Mouse (Mus musculus) lung, postnatal 36 days (tissue): ENCODE data around the gene Nr4a1.

Experiments
- DNase-seq: peaks from one replicate; pipeline ENCODE4 v3.0.0; 2022; ENCODE audit warnings: mixed read lengths

Nr4a1 gene

DNA sequence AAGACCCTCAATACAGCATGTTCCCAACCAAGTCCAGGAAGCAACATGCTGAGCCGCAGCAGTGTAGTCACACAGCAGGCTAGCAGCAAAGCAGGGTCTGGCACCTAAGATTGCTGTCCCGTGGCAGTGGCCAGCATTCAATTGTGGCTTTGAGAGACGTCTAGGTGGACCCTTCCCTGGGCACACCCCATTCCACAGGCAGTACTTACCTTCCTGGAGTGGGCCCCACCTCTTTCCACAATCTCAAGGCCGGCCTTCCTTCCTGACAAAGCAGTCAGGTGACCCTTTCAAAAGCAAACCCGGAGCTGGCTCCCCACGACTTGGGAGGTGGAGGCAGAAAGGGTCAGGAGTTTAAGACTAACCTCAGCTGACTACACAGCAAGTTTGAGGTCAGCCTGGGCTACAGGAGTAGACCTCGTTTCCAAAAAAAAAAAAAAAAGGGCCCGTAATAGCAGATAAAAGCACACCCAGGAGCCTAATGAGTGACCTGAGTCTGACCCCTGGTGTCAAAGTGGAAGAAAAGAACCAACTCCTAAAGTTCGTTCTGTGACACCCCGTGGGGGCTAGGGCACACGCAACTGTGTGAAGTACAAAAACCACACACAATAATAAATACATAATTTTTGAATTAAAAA, 20.3 kb upstream of the Nr4a1 start:
- DNase-seq = peak; percentile 90

- no peak for DNase-seq
Observed at GRCm38 (mm10) chr15:101234611-101235341, 19.3 kb upstream of the Nr4a1 start.

- no peak for DNase-seq
Observed at GRCm38 (mm10) chr15:101235342-101235698, 18.7 kb upstream of the Nr4a1 start.

GRCm38 (mm10) chr15:101235728-101236327, 18.2 kb upstream of the Nr4a1 start:
- DNase-seq = no peak

- peak; percentile 90 for DNase-seq
Observed at GRCm38 (mm10) chr15:101236878-101237277, 17.2 kb upstream of the Nr4a1 start.

DNA sequence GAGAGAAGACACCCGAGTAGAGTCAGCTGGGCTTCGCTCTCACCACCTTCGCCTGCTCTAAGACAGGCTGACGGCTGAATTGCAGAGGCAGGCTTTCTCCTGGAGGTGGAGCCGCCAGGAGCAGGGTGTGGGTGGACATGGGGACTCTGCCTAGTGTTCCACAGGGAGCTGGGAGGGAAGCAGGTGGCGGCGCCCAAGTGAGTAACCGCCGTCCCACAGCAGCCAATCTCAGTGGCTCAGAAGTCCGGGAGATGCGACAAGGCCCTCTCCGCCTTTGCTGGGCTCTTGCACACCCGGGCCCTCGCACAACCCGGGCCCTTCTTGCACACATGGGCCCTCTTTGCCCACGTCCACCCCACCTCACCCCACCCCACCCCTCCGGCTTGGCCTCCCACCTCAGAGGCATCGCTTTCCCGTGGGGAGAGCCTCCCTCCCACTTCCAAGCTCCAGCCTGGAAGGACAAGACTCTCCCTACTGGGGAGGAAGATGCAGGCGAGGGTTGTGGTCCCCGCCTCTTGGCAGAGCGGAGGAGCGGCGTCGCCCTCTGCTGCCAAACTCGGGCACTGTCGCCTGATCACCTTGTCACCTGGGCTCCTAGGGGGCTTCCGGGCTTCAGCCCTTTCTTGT, 15.1 kb upstream of the Nr4a1 start:
- DNase-seq = peak; percentile 71

GRCm38 (mm10) chr15:101239821-101240220, 14.2 kb upstream of the Nr4a1 start:
- DNase-seq = no peak

DNA sequence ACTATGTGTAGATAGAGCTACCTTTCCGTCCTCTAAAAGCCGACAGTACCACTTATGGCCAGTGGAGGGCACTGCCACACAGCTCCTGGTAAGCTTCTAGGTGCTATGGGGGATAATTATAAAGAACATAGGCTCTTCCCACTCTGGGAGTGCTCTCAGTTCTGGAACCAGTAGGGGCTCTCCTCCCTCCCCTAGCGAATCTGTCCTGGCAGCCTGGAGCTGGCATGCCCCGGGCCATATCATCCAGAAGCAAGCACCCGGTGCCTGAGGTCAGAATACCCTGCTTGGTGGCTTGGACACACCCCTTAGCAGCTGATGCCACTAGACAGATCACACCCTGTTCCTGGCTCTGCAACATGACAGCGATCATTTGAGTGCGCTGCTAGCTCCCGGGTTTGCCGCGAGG, 13.3 kb upstream of the Nr4a1 start:
- DNase-seq = peak; percentile 95

DNA sequence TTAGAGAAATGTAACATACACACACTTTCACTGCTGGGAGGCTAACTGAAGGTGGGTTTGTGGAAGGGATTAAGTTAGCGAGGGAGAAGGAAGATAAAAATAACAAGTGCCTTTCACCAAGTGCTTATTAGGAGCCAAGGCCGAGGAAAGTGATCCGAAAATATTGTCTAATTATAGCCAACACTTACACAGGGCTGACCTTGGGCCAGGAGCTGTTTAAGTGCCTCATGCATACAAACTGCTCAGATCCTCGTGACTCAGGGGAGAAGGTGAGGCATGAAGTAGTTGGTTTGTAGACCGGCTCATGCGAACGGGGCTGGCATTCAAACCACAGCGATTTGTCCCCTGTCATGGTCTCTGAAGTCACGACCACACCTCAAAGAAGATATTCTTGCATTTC, 12.8 kb upstream of the Nr4a1 start:
- DNase-seq = no peak

DNA sequence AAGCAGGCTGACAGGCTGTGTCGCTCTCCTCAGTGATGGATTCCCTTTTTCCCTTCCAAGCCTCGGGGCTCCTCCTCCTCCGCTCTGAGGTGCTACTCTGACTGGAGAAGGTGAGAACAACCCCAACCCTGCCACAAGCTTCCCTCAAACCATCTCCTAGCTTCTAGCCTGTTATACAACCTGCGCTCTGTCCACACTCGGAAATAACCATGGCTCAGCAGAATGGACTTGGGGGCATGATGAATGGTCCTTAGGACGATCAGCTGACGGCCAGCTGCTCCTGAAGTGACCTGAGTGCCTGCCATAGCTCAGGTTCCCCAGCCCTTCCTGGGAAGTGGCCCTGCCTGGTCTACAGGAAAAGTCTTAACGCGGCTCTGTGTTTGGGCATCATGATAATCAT, 12.2 kb upstream of the Nr4a1 start:
- no peak for DNase-seq

GRCm38 (mm10) chr15:101242645-101243044, 11.4 kb upstream of the Nr4a1 start:
- peak; percentile 82 for DNase-seq

- no peak for DNase-seq
Observed at GRCm38 (mm10) chr15:101244012-101244411, 10.1 kb upstream of the Nr4a1 start.

GRCm38 (mm10) chr15:101246231-101247154, 7.6 kb upstream of the Nr4a1 start:
- peak; percentile 99 for DNase-seq

GRCm38 (mm10) chr15:101247155-101247498, 6.9 kb upstream of the Nr4a1 start:
- DNase-seq = no peak

GRCm38 (mm10) chr15:101248029-101248710, 5.9 kb upstream of the Nr4a1 start:
- no peak for DNase-seq

DNA sequence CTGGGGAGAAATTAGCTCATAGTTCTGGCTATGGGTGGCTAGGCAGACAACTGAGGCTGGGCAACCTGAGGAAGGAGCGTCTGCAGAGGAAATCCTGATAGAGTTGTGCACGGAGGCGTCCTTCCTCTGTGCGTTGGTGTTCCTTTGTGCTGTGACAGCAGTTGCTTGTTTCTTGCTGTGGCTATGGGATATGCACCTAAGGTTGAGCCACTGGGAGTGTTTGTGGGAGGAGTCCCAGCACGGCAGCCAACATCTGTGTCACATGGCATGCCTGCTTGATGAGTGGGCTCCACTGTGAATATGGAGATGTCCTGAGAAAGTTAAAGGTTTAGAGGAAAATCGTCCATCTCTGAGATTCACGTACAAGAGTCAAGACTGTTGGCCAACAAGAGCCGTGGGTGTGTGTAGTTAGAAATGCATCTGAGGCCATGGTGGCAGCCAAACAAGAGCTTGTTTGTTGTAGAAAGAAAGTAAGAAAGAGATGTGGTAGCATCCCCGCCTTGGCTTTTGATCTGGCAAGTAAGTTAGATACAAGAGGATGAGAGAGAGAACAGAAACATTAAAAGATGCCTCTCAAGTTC, 3.8 kb upstream of the Nr4a1 start:
- no peak for DNase-seq

DNA sequence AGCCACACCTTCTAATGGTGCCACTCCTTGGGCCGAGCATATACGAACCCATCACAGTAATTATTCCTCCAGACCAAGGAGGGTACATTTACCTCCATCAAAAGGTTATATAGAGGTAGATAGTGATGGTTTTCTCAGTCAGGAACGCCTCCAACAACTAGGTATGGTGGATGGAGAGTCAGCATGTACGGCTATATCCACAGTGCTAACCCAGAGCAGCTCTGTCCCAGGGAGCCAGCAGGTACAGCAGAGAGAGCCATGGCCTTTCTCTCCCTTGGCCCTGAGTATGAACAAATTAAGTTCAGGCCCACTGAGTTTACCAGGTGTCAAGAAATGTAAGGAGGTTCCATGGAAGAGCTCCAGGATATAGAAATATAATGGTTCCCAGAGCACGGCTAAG, 2.1 kb upstream of the Nr4a1 start:
- no peak for DNase-seq

DNA sequence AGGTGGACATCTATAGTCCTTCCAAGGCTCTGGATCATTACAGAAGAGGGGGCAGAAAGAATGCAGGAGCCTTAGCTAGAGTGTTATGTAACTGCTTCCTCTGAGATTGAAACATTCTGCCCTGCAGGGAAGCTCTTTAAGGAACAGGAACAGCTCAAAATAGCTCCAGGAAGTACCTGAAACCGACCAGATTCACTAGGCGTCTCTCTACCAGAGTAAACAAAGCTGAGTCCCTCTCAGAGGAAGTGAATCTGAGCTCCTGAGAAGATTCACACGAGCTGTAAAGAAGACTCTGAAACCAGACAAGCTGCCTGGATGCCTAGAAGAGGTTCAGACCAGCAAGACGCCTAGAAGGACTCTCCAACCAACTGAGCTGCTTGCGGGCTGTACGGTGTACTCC, 1.5 kb upstream of the Nr4a1 start:
- DNase-seq = no peak

GRCm38 (mm10) chr15:101253563-101253885, 545 bp upstream of the Nr4a1 start:
- DNase-seq = no peak

GRCm38 (mm10) chr15:101255842-101256462, 1.9 kb downstream of the Nr4a1 start:
- peak; percentile 42 for DNase-seq

DNA sequence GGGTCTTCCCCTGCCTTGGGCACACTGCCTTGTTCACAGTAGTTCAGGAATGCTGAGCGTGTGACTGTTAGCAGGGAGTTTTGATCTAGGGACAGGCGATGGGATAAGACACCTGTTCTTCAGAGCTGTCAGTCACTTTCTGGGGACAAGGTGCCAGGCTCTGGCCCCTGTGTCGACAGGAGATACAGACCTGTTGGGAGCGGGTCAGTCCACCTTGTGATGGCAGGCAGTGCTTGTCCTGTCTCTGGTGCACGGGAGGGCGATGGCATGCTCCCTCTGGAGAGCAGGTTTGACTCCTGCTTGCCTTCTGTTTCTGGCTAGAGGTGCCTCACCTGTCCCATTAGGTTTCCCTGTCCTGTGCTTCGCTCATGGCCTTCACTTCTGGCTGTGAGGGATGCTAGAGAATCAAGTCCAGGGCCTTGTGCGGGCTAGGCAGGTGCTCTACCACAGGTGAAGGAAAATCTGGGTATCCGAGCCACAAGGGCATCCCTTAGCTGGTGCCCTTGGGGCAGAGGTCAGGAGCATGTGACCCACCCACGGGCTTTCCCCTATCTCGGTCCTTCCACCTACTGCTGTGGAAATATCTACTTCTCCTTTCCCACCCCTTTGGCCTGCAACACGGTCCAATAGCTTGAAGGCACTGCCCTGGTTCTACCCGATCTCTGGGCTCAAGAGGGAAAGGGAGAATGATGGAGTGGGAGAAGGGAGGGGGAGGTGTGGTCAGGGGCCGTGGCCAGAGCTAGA, 2.6 kb downstream of the Nr4a1 start:
- peak; percentile 59 for DNase-seq
